Mouse (Mus musculus): Measurements from ENCODE around the gene Dld. TPM values are rescaled to one million over a fixed set of nuclear protein-coding genes. Genes with fewer than 3 reads are reported as not detected.

Dld gene
- 31.0 and 33.3 TPM in 2 replicates for polyA plus RNA-seq (2012; rRNA removed)

DNA sequence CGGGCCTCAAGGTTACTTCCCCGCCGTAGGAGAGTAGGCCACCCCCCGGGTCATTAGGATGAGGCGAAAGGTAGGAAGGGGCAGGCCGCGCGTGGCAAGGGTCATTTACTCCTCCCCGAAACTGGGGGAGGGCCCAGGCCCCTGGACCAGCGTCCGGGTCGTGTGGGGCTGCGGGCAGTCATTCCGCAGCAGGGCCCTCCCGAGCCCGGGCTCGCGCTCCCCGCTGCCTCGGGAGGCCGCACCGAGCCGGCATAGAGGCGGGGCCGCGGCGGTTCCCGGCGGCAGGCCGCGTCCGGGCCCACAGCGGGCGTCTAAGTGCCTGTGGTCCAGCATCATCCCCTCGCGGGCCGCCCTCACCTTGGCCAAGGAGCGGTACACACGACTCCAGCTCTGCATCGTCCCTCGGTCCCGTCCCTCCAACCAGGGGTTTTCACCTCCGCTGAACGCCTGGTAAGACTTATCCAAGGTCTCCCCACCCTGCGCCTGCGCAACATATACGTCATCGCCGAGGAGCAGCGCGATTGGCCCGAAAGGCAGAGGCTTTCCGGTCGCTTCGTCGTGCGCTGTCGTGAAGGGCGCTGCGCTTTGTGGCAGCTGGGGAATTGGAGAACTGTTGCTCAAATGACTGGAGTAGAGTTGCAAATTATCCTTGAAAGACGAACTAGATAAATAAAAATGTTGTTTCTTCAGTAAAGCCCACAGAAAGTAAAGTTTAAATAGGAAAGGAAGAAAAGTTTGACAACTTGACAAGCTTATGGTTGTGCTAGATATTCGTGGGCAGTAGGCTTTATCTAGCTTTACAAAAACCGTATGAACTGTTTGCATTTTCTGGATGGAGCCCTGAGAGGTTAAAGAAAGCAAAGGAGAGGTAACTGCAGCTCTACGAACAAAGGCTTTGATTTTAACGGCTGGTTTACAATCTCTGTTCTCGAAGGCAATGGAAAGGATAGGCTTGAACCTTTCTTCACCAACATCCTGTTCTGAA is at the start of gene Dld:
Dld (minus strand) TSS at position 510 of the 985 bp plus-strand sequence.
- DNase-seq (ENCODE audit: low read depth), result peak; percentile 62

DNA sequence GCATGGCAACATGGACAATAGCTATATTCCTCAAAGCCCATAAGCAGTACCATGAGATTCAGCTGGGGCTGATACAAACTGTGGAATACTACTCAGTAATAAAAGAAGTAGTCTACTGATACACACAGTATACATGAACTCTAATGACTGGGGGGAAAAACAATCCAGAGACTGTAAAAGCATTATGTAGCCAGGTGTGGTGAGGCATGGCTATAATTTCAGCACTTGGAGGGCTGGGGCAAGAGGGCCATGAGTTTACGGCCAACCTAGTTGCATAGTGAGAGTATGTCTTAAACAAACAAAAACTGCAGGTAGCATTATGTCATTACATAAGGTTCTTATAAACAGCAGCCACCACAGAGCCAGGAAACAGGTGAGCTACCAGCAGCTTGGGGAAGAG is 49.6 kb upstream of the Dld start:
- DNase-seq (ENCODE audit: low read depth), result no peak

DNA sequence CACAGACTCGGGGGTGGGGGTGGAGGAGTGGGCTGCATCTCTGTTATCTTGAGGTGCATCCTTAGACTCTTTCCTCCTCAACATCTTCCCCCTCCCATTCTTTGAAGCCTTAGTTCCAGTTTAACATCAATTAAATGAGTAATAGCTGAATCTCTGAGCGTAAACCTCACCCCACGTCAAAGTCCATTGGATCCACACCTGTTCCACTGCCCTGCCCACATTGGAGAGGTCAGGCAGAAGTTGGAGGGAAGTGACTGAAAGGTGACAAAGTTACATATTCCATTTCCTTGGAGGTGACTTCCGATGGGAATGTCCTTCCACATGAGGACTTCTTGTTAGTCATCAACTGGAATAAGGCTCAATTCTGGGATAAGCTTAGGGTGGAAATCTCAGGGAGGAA is 46.5 kb upstream of the Dld start:
- DNase-seq (ENCODE audit: low read depth), result no peak

DNA sequence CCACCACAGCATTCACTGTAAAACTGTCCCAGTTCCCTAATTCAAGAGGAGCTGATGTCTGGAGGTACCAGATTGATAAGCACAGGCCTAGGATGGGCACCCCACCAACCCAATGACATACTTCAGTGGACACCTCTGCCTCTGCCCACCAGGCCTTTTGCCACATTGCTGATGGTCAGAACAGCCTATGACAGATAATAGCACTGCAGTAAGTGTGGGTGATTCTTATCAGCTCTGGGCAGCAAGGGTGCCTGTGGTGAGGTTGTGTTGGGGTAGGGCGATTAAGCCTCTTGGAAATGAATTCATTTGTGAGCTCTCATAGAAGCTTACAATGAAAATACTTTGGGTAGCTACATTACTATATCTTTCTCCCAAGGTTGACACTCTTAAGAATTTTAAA is 44.6 kb upstream of the Dld start:
- no peak for DNase-seq (ENCODE audit: low read depth)

DNA sequence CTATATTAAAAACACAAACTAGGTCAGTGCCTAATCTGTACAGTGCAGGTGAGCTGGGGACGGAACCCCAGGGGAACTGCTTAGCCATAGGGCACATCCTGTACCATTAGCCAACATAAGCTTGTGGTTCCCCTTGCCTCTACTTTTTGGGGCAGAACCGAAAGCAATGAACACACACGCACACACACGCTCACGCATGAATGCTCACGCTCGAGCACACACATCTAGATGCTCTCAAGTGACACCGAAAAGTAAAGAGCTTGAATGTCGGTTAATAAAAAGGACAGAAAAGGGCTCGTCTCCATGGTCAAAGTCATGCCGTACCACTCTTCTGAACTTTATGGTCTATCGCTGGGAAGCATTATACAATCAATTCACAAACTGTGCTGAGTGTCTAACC is 40.4 kb upstream of the Dld start:
- DNase-seq (ENCODE audit: low read depth), result no peak

DNA sequence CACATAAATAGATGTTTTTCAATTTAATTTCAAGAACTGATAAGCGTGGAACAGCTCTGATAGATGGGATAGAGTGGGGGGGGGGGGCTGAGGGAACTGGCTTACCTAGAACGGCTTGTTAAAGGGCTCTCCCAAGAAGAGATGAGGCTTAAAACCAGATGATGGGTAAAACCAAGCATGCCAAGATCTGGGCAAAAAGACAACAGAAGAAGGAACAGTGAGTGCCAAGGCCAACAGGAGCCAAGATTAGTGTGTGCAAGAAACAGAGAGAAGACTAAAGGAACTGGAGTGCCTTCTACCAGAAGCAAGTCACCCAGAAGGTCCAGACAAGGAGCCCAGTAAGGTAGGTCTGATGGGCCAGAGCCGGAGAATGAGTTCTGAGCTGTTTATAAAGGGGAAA is 39.3 kb upstream of the Dld start, which contains the start of gene Slc26a3:
Slc26a3 (plus strand) TSS at position 301 of the 400 bp plus-strand sequence.
- no peak for DNase-seq (ENCODE audit: low read depth)

DNA sequence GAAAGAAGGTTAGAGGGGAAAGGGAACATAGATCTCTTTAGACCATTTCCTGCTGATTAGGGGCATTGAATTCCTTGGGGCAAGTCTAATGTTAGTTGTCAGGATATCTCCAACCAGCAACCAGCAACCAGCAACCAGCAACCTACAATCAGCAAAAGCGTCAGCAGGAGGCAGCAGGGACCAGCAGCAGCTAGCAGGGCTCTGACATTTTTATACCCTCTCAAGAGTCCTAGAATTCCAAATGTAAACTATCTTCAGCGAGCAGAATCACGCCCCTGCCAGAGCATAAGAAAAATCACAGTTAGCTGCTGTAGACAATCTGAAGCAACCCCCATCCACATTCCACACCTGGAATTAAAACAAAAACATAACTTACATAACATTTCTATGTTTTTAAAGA is 36.0 kb upstream of the Dld start:
- DNase-seq (ENCODE audit: low read depth), result no peak

DNA sequence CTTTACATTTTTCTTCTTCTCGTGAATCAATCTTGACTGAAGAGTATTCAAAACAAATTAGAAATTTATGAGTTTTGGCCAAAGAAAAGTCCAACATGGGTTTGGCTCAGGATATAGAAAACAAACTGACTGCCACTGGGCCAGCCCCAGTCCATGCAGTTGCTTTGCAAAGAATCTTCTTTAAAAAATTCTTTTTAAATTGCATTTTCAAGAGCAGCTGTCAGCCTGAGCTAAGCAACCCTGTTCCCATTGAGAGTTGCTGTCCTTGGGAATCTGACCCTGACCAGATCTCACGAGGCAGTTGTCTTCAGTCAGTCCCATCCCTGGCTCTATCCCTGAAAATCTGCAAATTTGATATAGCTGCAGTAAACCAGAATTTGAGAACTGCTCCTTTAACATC is 31.2 kb upstream of the Dld start:
- DNase-seq (ENCODE audit: low read depth), result no peak

DNA sequence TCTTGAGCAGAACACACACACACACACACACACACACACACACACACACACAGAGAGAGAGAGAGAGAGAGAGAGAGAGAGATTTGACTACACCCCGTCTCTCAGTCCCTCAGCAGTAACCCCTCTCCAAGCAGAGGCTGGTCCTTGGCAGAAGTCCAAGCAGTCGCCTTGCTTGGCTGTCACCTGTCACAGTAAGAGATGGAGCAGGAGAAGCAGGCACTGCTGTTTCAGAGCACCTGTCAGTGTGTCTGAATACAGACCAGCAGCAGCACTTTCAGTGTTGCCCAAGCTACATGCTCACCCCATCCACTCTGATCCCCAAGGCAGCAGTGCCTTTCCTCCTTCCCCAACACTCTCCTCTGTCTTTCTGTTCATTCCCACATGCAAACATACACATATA is 29.6 kb upstream of the Dld start:
- DNase-seq (ENCODE audit: low read depth), result no peak

DNA sequence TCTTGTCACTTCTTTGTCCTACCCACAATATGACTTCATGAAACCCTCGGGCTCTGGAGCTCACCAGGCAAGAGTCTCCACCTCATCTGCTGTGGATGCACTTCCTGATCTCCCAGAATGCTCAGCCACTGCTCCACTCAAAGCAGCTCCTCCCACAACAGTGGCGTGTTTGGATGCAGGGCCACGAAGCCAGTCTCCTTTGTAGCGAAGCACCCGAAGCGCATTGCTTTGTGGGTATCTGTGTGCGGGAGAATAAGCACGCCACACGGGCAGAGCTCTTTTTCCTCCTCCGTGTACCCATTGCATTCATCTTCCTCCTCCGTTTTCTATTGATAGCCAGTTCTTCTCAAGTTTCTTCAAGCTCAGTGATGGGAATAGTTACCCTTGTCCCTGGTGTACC is 26.0 kb upstream of the Dld start:
- DNase-seq (ENCODE audit: low read depth), result no peak

DNA sequence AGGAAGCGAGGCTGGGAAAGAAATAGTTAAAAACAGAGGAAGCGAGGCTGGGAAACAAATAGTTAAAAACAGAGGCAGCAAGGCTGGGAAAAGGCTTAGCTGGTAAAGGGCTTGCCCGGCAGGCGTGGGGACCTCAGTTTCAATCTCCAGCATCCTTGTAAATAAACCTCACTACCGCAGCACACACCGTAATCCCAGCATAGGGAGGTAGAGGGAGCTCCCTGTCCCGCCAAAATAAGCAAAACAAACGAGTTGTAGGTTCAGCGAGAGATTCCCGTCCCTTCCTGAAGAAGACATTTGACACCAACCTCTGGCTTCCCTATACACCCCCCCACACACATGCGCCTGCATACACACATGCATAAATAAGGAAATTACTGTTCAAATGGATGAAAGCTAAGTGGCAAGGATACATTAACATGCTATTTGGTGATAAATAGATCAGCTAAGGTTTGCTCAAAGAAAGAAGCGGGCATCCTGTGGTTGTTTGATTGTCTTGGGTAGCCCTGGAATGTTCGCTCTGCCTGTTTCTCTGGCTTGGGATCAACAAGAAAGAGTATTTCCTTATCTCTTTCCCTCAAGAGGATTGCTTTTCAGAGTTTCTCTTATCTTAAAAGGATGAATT is 25.2 kb upstream of the Dld start:
- no peak for DNase-seq (ENCODE audit: low read depth)

DNA sequence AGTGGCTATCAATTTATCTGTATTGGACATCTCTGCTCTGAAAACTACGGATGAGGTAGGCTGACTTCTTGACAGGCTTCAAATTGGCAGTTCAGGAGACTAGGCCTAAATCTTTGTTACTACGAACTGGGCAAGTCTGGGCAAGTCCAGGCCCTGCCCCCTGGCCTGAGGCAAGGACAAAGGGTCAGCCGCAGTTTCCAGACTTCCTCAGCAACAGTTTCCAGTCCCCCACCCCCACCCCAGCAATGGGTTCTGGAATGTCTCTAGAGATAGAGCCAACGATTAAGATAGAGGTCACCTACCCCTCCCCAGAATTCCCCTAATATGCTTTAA is 24.0 kb upstream of the Dld start:
- no peak for DNase-seq (ENCODE audit: low read depth)

DNA sequence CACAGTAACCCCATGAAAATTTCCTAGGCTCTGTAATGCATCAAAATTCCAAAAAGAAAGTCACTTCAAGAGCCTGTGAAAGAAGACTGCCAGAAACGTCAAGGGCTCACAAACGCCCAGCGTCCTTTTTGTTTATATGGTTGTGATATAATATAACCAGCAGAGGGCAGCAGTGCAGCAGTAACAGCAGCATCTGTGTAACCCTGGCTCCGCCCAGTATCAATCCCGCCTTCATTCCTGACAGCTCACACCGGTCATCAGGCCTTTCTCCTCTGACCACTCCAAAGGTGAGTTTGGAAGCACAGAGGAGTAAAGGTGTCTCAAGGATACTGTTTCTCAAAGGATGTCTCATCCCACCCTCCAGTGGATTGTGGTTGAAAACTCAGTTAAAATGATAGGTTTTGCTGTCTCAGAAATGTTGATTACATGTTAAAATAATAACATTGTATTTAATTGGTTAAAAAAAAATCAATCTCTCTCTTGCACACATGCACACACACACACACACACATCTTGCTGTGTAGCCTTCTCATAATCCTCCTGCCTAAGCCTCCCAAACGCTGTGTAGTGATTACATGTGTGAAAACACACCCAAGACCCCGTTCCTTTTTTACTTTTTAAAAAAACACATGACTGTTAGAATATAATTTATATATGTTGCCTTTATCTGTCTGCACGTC is 23.5 kb upstream of the Dld start:
- DNase-seq (ENCODE audit: low read depth), result no peak

DNA sequence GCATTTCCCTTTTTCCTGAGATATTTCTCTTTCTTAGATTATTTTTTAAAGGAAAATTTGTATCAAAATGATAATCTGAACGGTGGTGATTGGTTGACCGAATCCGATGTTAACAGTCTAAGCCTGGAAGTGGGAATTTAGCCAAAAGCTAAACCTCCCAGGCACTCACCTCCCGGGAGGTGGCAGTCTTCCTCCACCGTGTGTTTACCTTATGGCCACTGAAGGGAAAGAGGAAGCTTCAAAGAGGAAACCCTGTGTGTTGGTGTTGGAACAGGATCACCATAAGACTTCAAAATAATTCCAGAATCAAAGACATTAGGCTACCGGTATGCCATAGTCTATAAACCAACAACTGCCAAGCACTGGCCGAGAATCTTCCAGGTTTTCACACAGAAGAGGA is 18.4 kb upstream of the Dld start:
- DNase-seq (ENCODE audit: low read depth), result no peak

DNA sequence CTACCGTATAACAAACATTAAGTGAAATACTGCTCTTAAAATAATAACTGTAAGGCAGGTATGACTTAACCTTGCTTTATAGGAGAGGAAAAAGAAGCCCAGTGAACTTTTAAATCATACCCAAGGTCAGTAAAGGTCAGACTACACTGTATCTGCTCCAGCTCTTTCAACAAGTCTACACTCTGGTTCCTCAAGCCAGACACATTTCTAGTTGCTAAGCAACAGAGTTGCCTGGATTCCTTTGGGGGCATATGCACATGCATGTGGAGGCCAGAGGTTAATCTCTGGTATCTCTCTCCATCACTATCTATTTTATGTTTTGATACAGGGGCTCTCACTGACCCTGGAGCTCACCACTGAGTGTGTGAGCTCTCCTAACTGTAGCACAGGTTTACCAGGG is 17.9 kb upstream of the Dld start:
- no peak for DNase-seq (ENCODE audit: low read depth)

DNA sequence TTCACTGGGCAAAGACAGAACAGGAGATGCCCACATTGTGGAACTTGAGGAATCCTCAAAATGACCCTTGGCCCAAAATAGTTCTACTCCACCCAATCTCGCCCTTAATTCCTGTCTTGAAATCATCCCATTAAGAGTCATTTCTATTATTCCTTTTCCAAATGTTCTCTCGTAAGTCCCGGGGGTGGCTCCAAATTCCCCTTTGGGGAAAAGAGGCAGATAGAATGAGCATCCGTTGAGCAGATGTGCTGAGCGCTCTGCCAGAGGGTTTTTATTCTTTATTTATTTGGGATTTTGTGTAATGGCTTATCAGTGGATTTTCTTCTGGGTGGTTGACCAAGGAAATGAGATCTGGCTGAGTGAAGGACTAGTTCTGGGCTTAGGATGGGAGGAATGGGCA is 16.5 kb upstream of the Dld start:
- DNase-seq (ENCODE audit: low read depth), result no peak

DNA sequence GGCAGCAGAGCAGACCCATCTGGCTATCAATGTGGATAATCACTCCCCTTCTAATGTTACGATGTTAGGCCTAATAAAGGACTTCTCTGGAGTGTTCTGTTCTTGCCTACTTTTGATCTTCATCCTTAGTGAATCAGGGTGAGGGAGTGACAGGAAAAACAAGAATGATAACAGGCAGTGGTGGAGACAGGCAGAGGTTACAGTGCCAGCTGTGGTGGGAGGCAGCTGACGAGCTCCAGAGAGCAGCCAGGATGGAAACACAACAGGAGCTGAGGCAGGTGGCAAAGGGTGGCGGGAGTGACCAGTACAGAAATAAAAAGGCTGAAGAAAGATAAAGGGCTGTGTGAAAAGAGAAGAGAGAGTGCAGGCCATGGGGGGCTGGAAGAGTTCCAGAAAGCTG is 15.2 kb upstream of the Dld start:
- no peak for DNase-seq (ENCODE audit: low read depth)

DNA sequence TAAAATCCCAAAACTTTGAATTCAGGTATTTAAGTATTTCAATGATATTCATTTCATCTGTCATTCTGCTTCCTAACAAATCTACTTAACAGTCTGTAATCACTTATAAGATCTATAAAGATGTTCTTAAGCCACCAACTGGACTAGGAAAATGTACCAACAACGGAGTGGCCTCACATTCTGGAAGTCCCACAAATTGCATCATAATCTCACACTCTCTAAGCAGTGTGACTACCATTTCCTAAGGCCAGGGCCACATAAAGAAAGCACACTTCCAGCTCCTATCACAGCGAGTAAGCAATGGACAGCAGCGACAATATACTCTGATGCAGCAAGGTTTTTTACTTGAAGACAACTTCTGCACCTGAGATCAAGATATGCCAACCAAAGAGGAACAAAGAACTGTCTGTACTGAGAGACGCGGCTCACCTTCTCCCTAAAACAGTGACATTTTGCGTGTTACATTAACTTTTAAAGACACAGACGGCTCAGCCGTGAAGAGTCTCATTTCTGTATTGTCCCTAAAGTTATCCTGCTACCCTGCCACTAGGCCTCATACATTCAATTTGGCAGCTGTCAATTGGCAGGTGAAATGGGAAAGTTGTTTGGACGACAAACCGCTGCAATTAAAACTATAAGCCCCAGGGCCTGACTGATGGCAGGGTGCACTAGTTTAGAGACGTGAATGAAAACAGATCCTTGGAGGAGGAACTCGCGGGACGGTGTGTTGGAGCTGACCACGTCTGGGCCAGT is 886 bp downstream of the Dld start:
- peak; percentile 30 for DNase-seq (ENCODE audit: low read depth)

DNA sequence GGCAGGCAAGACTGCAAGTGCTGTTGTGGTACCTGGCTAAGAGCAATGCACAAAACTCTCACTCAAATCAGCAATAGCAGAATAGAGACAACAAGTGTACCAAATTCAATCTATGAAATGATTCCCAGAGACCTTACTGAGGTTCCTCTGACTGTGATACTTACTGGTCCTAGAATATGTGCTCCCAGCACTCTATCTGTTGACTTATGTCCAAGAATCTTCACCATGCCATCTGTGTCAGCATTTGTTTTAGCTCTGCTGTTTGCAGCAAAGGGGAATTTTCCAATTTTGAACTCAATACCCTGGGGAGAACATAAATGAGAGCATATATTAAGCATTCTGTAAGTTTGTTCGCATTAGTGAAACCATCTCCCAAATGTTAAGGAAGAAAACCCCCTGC is 18.0 kb downstream of the Dld start:
- DNase-seq (ENCODE audit: low read depth), result no peak

DNA sequence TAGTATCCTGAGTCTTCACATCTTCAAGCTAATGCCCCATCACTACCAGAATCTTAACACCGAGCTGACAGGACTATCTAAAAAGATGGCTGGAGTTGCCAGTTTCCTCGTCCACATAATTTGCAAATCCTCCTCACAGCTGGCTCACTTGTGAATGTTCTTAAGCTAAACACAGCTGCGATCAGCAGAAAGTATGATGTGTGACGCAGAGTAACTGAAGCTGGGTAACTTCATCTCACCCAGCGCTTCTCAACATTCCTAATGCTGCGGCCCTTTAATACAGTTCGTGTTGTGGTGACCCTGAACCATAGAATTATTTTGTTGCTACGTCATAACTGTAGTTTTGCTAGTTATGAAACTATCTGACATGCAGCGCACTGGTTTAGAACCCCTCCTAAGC is 24.1 kb downstream of the Dld start:
- DNase-seq (ENCODE audit: low read depth), result no peak

DNA sequence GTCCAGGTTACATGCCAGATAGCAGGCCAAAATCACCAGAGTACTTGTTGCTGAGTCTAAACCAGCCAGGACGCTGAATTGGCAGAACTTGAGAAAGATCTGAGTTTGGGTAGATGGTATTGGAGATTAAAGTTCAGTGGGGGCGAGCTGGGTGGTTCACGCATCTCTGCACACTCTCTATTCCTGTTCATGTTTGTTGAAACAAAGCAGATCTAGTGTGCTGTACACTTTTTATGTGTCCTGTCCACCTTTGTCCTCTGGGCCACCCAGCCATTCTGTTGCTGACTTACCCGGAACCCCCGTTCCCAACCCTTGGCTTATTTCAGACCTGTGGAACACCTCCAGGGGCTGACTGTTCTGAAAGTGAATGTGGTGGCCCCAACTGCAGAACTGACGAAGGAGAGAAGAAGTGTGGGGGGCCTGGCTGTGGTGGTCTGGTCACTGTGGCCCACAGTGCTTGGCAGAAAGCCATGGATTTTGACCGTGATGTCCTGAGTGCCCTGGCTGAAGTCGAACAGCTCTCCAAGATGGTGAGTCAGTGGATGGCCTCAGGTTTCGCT is 28.0 kb downstream of the Dld start:
- DNase-seq (ENCODE audit: low read depth), result no peak

DNA sequence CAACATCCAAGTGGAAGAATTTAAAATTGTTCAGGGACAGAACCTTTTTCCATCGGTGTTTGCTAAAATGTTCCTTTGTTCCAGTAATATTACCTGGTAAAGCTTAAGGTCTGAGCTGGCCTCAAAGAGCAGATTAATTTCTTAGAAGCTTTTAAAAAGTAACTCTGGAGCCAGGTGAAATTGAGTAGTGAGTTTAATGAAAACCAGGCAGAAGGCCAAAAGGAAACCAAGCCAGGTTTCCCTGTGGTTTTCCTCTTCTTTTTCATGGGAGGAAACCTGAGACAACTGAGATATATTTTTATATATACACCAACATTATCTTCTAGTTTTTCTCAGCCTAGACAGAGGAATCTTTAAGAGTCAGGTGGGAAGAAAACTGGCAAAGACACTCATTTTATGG is 29.7 kb downstream of the Dld start:
- DNase-seq (ENCODE audit: low read depth), result no peak
